Mouse (Mus musculus) lung, embryonic 16.5 days (tissue): ENCODE measurements at regions not wholly inside any gene's neighbourhood (a gene's known extent, or its start where the extent isn't known, plus 50 kb on each side); places are given as distances from the start of the nearest gene placed in this dataset.

Source experiments
- ATAC-seq: fragments of 200-750 bp; cut with Nextera tagmentation; 2 replicates; pipeline ENCODE4 v1.8.0; 2017; ENCODE audit warnings: low read depth, mild to moderate bottlenecking, moderate library complexity
- H3K27ac ChIP-seq: fragments of 300-500 bp; sonication (generic); 2 replicates; pipeline ENCODE4 v1.5.1; 2014; ENCODE audit warnings: mild to moderate bottlenecking, control low read depth, low read length
- H3K27me3 ChIP-seq: fragments of 300-500 bp; sonication (generic); 2 replicates; pipeline ENCODE4 v1.6.1; 2014; ENCODE audit warnings: low read depth, low read length, mixed read lengths; ENCODE audit not compliant: control insufficient read depth, insufficient read depth
- H3K36me3 ChIP-seq: fragments of 300-500 bp; sonication (generic); 2 replicates; pipeline ENCODE4 v1.6.1; 2014; ENCODE audit warnings: low read length; ENCODE audit not compliant: control insufficient read depth, insufficient read depth
- H3K4me1 ChIP-seq: fragments of 300-500 bp; sonication (generic); replicated peaks from 2 replicates; pipeline ENCODE4 v1.6.1; 2014; ENCODE audit warnings: low read length, mixed read lengths; ENCODE audit not compliant: control insufficient read depth, insufficient read depth
- H3K4me2 ChIP-seq: fragments of 300-500 bp; sonication (generic); 2 replicates; pipeline ENCODE4 v1.6.1; 2014; ENCODE audit warnings: low read depth, low read length, control low read depth
- H3K4me3 ChIP-seq: fragments of 300-500 bp; sonication (generic); 2 replicates; pipeline ENCODE4 v1.5.1; 2014; ENCODE audit warnings: mild to moderate bottlenecking, low read length, control low read depth
- H3K9ac ChIP-seq: fragments of 300-500 bp; sonication (generic); 2 replicates; pipeline ENCODE4 v1.6.1; 2014; ENCODE audit warnings: low read length, control low read depth
- H3K9me3 ChIP-seq: fragments of 300-500 bp; sonication (generic); 2 replicates; pipeline ENCODE4 v1.6.1; 2016; ENCODE audit warnings: low read length; ENCODE audit not compliant: control insufficient read depth
- WGBS: fragments of 180-500 bp; shearing (Covaris S2); extraction: QIAGEN DNeasy Blood & Tissue Kit; methylation state at CpG from one replicate; pipeline ENCODE4 v1.1.7; 2014; 5-methylcytosine and 5-hydroxymethylcytosine counted together

- no peaks in the 10 kb centered on the region for H3K36me3 ChIP-seq
- WGBS, result 42% methylated on average over 6 of the region's 6 CpGs
- peaks cover 3% of the 10 kb centered on the region for H3K9me3 ChIP-seq
- H3K4me2 ChIP-seq, result no peak overlapping the region
- H3K27me3 ChIP-seq, result no peaks in the 10 kb centered on the region
- no peaks in the 10 kb centered on the region for H3K4me1 ChIP-seq
- no peak overlapping the region for H3K9ac ChIP-seq
- ATAC-seq, result no peak
- no peak overlapping the region for H3K4me3 ChIP-seq
- no peak overlapping the region for H3K27ac ChIP-seq
These were observed 123.2 kb downstream of the Gm13691 start for GRCm38 (mm10) chr2:84113562-84113961.

DNA sequence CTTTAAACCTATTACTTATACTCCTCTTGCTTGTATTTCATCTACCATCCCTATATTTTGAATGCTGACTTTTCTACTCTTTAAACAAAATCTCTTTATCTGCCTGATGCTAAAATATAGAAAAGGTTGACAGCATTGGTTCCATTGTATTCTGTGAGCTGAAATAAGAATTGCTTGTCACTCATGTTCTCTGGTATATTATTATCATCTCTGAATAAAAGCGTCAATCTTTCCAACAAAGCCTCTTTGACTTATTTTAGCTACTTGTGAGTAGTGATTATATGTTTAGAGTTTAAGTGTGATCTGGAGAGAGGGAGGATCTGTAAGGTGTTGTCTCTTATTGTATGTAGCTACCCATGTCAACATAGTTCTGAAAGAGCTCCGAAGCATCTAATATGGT lies 129.5 kb downstream of the Gm13691 start:
- Histone ChIP-seq H3K27me3 (no peaks in the 10 kb centered on the region), H3K4me3 (no peak overlapping the region), H3K4me1 (no peaks in the 10 kb centered on the region), H3K36me3 (no peaks in the 10 kb centered on the region), H3K9ac (no peak overlapping the region), H3K9me3 (no peaks in the 10 kb centered on the region), H3K27ac (no peak overlapping the region), H3K4me2 (no peak overlapping the region)
- ATAC-seq, result no peak
- WGBS, result 89% methylated on average over 2 of the region's 2 CpGs

GRCm38 (mm10) chr2:84127586-84127985 lies 137.2 kb downstream of the Gm13691 start:
- Histone ChIP-seq H3K9me3 (no peaks in the 10 kb centered on the region), H3K36me3 (no peaks in the 10 kb centered on the region), H3K4me1 (no peaks in the 10 kb centered on the region), H3K9ac (no peak overlapping the region), H3K4me2 (no peak overlapping the region), H3K27me3 (no peaks in the 10 kb centered on the region), H3K4me3 (no peak overlapping the region), H3K27ac (no peak overlapping the region)
- WGBS, result 83% methylated on average over 3 of the region's 3 CpGs
- ATAC-seq, result no peak

- H3K4me2 ChIP-seq, result no peak overlapping the region
- H3K36me3 ChIP-seq, result no peaks in the 10 kb centered on the region
- no peaks in the 10 kb centered on the region for H3K27me3 ChIP-seq
- H3K9me3 ChIP-seq, result no peaks in the 10 kb centered on the region
- no peak for ATAC-seq
- no peaks in the 10 kb centered on the region for H3K4me1 ChIP-seq
- no peak overlapping the region for H3K4me3 ChIP-seq
- no peak overlapping the region for H3K9ac ChIP-seq
- H3K27ac ChIP-seq, result no peak overlapping the region
These were observed 171.4 kb downstream of the Gm13691 start for GRCm38 (mm10) chr2:84161742-84162141.

DNA sequence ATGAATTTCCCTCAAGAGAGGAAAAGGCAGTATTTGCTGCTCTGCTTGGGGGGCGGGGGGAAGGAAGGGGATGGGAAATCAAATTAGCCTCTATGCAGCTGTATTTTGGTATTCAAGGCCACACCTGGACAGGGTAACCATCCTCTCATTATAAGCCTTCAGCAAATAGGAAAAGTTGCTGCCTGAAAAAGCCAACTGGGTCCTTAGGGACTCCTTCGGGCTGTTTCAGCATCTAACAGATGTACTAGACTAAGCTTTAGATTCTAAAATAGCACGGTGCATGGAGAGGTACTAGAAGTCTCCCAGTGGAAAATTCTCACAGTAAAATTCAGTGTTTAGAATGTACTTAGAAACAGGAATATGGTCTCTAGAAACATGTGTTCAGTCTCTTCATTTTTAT lies 183.1 kb downstream of the Gm13691 start:
- Histone ChIP-seq H3K9me3 (no peaks in the 10 kb centered on the region), H3K4me2 (no peak overlapping the region), H3K9ac (no peak overlapping the region), H3K4me3 (no peak overlapping the region), H3K27me3 (no peaks in the 10 kb centered on the region), H3K4me1 (no peaks in the 10 kb centered on the region), H3K36me3 (no peaks in the 10 kb centered on the region), H3K27ac (no peak overlapping the region)
- no peak for ATAC-seq
- 75% methylated on average over 3 of the region's 3 CpGs for WGBS

DNA sequence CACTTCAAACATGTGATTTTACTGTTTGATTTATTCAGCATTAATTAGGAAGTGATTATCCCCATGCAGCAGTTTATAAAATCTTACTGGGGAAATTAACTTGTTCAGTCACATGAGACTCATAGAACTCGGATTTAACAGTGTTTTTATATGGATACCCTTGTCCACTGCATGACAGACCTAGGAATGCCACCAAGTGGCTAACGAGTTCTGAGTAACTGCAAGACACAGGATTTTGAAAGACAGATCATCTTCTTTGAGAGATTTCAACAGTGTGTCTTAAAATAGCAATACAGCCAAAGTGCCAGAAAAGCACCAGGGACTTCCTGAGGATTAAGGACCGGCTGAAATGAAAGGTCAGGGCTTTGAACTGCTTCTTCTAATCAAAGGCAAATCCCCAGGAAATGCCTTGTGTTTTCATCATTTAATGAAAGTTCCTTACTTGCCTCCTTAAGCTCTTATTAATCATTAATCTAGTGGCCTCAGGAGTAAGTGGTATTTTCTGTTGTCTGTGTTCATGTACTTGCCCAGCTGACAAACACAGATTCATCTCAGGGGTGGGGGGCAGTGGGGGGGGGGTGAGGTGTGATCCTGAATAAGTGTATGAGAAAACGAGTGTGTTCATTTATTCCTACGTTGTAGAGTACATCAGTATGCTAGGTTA lies 193.4 kb downstream of the Gm13691 start:
- 22% methylated on average over 5 of the region's 5 CpGs for WGBS

DNA sequence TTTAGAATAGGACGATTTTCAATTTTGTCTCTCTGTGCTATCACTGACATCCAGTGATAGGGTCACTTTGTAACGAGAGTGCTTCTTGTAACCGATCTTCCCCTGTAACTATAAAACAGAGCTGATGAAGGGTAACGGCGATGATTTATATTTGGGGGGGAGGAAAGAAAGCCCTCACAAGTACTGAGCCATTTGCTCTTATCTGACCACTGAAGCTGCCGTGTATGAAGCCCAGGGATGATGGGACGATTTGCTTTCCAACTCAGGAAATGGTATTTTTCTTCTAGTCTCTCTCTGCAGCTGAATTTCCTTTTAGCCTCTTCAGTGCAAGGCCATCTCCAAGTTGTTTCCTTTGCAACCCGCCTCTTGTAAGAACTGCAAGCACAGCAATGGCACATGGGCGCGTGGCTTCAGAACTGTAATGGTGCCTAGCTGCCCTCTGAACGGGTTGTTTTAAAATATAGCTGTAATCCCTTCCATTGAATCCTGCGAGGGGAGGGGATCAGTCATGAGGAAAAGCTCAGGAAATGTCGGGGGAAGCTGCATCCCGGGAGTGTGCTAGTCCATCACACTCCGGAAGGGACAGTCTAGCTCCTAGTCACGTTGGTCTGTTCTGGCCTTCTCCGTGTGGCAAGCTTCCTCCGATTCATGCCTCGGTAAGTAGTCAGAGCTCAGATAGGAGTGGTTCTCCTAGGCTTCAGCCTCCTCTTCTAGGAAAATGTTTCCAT lies 194.1 kb downstream of the Gm13691 start:
- no peaks in the 10 kb centered on the region for H3K36me3 ChIP-seq
- peak overlapping the region; percentile 9; the same call in 1 of the 2 replicates for H3K9ac ChIP-seq
- peak; percentile 88 for ATAC-seq
- 56% methylated on average over 19 of the region's 19 CpGs for WGBS
- H3K27ac ChIP-seq, result peak overlapping the region; percentile 84
- H3K27me3 ChIP-seq, result no peaks in the 10 kb centered on the region
- H3K4me1 ChIP-seq, result no peaks in the 10 kb centered on the region; the same call in 1 of the 2 replicates
- peak overlapping the region; percentile 5; the same call in 1 of the 2 replicates for H3K4me3 ChIP-seq
- peak overlapping the region; percentile 28 for H3K4me2 ChIP-seq
- no peaks in the 10 kb centered on the region for H3K9me3 ChIP-seq

More for the DNA sequence above, 193.4 kb downstream of the Gm13691 start:
- Histone ChIP-seq H3K36me3 (no peaks in the 10 kb centered on the region), H3K4me3 (no peak overlapping the region), H3K27me3 (no peaks in the 10 kb centered on the region), H3K9me3 (no peaks in the 10 kb centered on the region), H3K4me2 (no peak overlapping the region), H3K4me1 (no peaks in the 10 kb centered on the region; the same call in 1 of the 2 replicates), H3K27ac (peak overlapping the region; percentile 84), H3K9ac (no peak overlapping the region)
- ATAC-seq, result no peak

DNA sequence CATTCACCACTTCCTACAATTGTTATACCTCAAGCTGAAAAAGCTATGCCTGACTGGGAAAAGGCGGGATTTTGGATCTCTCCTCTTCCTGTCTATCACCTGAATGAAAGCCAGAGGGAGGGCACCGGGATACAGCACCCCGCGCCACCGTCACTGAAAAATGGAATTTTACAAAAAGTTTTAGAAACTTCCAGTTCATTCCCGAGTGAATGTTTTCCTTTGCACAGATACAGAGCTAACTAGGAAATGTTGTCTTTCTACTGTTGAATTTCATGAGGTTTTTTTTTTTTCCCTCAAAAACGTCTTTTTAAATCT lies 194.6 kb downstream of the Gm13691 start:
- no peak overlapping the region for H3K9ac ChIP-seq
- no peaks in the 10 kb centered on the region for H3K36me3 ChIP-seq
- H3K4me1 ChIP-seq, result no peaks in the 10 kb centered on the region; the same call in 1 of the 2 replicates
- WGBS, result 77% methylated on average over 7 of the region's 7 CpGs
- no peak for ATAC-seq
- no peak overlapping the region for H3K4me3 ChIP-seq
- peak overlapping the region; percentile 25 for H3K27ac ChIP-seq
- no peaks in the 10 kb centered on the region for H3K9me3 ChIP-seq
- no peak overlapping the region for H3K4me2 ChIP-seq
- no peaks in the 10 kb centered on the region for H3K27me3 ChIP-seq

- peak; percentile 93 for ATAC-seq
- no peaks in the 10 kb centered on the region; the same call in 1 of the 2 replicates for H3K4me1 ChIP-seq
- no peak overlapping the region for H3K9ac ChIP-seq
- H3K9me3 ChIP-seq, result no peaks in the 10 kb centered on the region
- H3K4me2 ChIP-seq, result no peak overlapping the region
- peak overlapping the region; percentile 66; the same call in 1 of the 2 replicates for H3K27ac ChIP-seq
- no peak overlapping the region for H3K4me3 ChIP-seq
- no peaks in the 10 kb centered on the region for H3K27me3 ChIP-seq
- 37% methylated on average over 9 of the region's 9 CpGs for WGBS
- no peaks in the 10 kb centered on the region for H3K36me3 ChIP-seq
These were observed 195.9 kb downstream of the Gm13691 start for GRCm38 (mm10) chr2:84186126-84186701.
